Mouse (Mus musculus): ENCODE measurements around the gene Bricd5.

DNA sequence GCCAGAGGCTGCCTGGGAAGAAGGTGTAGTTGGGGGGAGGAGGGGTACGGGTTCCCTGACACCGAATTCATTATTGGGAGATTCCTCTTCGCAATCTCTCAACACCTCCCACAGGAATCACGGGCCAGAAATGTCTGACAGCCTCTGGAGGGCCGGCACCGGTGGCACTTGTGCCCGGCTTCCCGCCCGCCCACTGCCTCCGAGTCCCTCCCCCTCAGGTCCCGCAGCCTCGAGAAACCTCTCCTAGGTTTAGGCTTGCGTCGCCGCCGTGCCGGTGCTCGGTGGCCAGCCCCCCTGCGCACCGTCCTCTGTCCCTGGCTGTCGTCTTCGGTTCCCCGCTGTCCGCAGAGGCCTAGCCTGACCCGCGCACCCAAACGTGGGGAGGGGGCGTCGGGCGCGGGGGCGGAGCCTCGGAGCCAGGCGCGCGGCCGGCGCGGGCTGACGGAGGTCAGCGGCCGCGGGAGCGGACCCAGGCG, 14.5 kb downstream of the Bricd5 start, which contains the start of gene Caskin1:
- TF ChIP-seq TAL1 (IDR thresholded peaks at IDR 0.05; ENCODE audit: low read length), result no peak
- no peak for TF ChIP-seq GATA1 (IDR thresholded peaks at IDR 0.05; ENCODE audit: low read length)

Measured in erythroblast, embryonic 14.5 days (primary cell).